Mouse (Mus musculus): Measurements from ENCODE around the gene Plagl2. TPM values are rescaled to one million over a fixed set of nuclear protein-coding genes. Genes with fewer than 3 reads are reported as not detected.
"Not testable (repeated sequence)": the region's sequence is repeated elsewhere in the genome, so short reads cannot be mapped to it uniquely, and the experiment has no call there.

The Plagl2 gene
- 8.7 and 14.5 TPM in 2 replicates for polyA plus RNA-seq (2012; rRNA removed)

DNA sequence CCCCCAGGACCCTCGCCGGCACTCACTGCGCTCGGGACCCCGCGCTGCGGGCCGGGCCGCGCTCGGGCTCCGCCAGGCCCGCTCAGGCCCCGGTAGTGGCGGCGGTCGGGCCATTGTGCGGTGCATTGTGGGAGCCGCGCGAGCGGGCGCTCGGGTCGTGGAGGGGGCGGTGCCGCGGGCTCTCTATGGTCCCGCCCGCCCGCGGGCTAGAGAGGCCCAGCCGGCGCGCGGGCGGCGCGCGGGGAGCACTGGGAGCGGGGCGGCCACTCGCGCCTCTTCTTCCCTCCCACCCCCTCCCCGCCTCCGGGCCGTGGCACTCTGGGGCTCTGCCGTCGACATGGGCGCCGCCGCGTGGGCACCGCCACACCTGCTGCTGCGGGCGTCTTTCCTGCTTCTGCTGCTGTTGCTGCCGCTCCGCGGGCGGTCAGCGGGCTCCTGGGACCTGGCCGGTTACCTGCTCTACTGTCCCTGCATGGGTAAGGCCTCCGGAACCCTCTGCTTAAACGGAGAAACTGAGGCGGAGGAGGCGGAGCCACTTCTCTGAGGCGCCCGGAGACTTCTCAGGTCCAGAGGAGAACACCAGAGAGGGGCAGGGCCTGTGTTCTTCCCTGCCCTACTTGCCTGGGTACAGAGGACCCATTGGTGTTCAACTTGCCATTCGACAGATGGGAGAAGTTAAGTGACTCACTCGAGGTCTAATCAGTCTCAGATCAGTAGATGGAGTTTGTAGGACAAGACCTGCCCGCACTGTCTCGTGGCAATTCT is at the start of gene Plagl2, which contains the start of gene Pofut1:
Gene Plagl2 (minus strand): TSS at position 177 of the 765 bp plus-strand sequence.
Gene Pofut1 (plus strand): TSS at position 284 of the 765 bp plus-strand sequence.
- peak; percentile 96 for DNase-seq (ENCODE audit: low read depth)
- TF ChIP-seq CTCF (IDR thresholded peaks at IDR 0.05; ENCODE audit: borderline replicate concordance, extremely low read depth, insufficient read depth, insufficient read length), result no peak
- TF ChIP-seq POLR2A (IDR thresholded peaks at IDR 0.05; ENCODE audit: borderline replicate concordance, extremely low read depth, insufficient read depth, insufficient read length, poor library complexity, severe bottlenecking), result peak; percentile 74

DNA sequence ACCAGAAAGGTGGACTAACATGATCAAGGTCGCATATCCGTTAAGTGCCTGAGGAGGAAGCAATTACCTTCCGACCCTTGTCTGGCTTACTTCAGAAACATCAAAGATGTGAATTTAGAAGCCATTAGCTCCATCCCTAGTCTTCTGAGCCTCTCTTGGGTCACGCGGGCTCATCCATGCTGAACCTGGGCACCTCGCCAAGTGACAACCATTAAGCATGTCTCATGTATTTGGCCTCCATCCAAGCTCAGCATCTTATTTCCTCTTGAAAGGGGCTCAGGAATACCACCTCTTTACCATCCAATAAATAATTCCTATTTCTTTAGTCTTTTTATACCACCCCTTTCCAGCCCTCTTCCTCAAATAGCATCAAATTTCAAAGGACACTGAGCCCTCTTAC is 46.6 kb upstream of the Plagl2 start:
- no peak for TF ChIP-seq POLR2A (IDR thresholded peaks at IDR 0.05; ENCODE audit: borderline replicate concordance, extremely low read depth, insufficient read depth, insufficient read length, poor library complexity, severe bottlenecking)
- no peak for TF ChIP-seq CTCF (IDR thresholded peaks at IDR 0.05; ENCODE audit: borderline replicate concordance, extremely low read depth, insufficient read depth, insufficient read length)
- DNase-seq (ENCODE audit: low read depth), result peak; percentile 87

DNA sequence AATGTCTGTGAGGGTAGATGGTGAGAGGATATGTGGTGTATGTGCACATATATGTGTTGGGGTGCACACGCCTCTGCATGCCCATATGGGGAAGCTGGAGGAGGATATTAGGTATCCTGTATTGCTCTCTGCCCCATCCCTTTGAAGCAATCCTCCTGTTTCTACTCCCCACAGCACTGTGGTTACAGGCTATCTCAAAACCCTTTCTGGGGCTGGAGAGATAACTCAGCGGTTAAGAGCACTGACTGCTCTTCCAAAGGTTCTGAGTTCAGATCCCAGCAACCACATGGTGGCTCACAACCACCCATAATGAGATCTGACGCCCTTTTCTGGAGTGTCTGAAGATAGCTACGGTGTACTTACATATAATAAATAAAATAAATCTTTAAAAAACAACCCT is 45.3 kb upstream of the Plagl2 start:
- no peak for DNase-seq (ENCODE audit: low read depth)
- no peak for TF ChIP-seq CTCF (IDR thresholded peaks at IDR 0.05; ENCODE audit: borderline replicate concordance, extremely low read depth, insufficient read depth, insufficient read length)
- no peak for TF ChIP-seq POLR2A (IDR thresholded peaks at IDR 0.05; ENCODE audit: borderline replicate concordance, extremely low read depth, insufficient read depth, insufficient read length, poor library complexity, severe bottlenecking)

DNA sequence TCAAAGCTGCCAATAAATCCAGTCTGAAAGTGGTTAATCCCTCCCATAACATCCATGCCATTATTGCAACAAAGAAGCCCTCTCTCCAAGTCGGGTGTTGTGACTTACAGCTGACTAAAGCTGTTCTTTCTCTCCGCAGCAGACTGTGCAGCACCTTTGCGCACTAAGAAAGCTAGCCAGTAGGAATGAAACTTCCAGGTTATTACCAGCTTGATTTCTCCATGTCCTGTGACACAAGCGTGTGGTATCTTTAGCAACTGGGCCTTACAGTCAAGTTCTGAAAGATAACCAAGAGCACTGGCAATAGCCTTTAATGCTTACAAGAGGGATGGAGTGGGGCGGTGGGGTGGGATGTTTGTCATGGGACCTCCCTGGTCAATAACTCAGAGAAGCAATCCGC is 42.7 kb upstream of the Plagl2 start:
- no peak for DNase-seq (ENCODE audit: low read depth)
- TF ChIP-seq POLR2A (IDR thresholded peaks at IDR 0.05; ENCODE audit: borderline replicate concordance, extremely low read depth, insufficient read depth, insufficient read length, poor library complexity, severe bottlenecking) (no peak), CTCF (IDR thresholded peaks at IDR 0.05; ENCODE audit: borderline replicate concordance, extremely low read depth, insufficient read depth, insufficient read length) (no peak)

DNA sequence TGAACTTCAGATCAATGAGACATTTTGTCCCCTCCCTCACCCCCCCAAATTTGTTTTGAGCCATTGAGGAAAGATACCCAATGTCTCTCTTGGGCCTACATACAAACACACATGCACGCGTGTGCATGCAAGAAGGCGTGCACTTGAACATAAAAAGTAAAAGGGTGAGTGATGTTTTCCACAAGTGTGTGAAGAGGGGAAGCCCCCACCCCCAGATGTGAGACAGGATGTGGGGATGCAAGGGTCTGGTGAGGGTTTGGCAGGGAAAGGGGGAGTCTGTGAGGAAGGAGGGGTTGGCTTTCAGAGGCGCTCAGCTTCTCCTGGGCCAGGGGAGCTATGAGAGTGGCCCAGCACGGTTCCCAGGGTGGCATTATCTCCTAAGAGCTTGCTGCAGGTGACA is 37.1 kb upstream of the Plagl2 start:
- no peak for TF ChIP-seq POLR2A (IDR thresholded peaks at IDR 0.05; ENCODE audit: borderline replicate concordance, extremely low read depth, insufficient read depth, insufficient read length, poor library complexity, severe bottlenecking)
- TF ChIP-seq CTCF (IDR thresholded peaks at IDR 0.05; ENCODE audit: borderline replicate concordance, extremely low read depth, insufficient read depth, insufficient read length), result no peak
- no peak for DNase-seq (ENCODE audit: low read depth)

DNA sequence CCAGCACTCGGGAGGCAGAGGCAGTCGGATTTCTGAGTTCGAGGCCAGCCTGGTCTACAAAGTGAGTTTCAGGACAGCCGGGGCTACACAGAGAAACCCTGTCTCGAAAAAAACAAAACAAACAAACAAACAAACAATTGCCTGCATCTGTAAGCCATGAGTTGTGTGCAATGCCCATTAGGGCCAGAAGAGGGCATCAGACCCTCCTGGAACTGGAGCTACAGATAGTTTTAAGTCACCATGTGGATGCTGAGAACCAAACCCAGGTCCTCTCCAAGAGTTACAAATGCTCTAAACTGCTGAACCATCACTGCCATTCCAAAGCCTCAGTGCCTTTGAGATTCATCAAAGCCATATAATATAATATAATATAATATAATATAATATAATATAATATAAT is 35.6 kb upstream of the Plagl2 start:
- DNase-seq (ENCODE audit: low read depth), result not testable (repeated sequence)

DNA sequence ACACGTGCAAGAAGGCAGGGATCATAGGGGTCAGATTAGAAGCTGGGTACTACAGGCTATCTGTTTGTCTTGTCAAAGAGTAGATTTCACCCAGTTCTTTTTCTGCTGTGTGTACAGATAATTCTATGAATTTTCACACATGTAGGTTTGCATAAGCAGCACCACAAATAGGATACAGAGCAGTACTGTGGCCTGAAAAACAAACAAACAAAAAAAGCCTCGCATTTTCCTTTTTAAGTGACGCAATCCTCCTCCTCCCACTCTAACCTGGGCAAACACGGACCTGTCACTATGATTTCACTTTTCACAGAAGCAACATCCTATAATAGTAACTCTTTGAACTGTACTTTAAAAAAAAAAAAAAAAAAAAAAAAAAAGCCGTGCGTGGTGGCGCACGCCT is 35.2 kb upstream of the Plagl2 start:
- TF ChIP-seq POLR2A (IDR thresholded peaks at IDR 0.05; ENCODE audit: borderline replicate concordance, extremely low read depth, insufficient read depth, insufficient read length, poor library complexity, severe bottlenecking) (no peak), CTCF (IDR thresholded peaks at IDR 0.05; ENCODE audit: borderline replicate concordance, extremely low read depth, insufficient read depth, insufficient read length) (no peak)
- DNase-seq (ENCODE audit: low read depth), result no peak

DNA sequence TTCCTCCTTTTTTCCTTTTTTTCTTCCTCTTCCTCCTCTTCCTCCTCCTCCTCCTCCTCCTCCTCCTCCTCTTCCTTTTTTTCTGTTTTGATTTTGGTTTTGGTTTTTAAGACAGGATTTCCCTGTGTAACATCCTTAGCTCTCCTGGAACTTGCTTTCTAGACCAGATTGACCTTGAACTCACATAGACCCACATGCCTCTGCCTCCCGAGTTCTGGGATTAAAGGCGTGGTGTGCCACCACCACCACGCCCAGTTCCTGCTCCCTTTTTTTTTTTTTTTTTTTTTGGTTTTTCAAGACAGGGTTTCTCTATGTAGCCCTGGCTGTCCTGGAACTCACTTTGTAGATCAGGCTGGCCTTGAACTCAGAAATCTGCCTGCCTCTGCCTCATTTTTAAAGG is 34.4 kb upstream of the Plagl2 start:
- not testable (repeated sequence) for DNase-seq (ENCODE audit: low read depth)

DNA sequence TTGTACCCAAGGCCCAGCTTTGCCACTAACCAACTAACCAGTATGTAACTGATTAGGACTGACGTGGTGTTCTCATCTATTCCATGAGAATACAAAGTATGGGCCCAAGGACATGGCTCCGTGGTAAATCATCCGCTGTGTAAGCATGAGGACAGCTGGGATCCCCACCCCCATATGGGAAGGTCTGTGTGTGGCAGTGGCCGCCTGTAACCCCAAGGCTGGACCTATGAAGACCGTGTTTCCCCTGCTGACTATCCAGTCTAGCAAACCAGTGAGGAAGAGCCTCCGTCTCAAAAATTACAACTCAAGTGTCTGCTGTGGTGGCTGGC is 33.7 kb upstream of the Plagl2 start:
- no peak for TF ChIP-seq POLR2A (IDR thresholded peaks at IDR 0.05; ENCODE audit: borderline replicate concordance, extremely low read depth, insufficient read depth, insufficient read length, poor library complexity, severe bottlenecking)
- TF ChIP-seq CTCF (IDR thresholded peaks at IDR 0.05; ENCODE audit: borderline replicate concordance, extremely low read depth, insufficient read depth, insufficient read length), result no peak
- no peak for DNase-seq (ENCODE audit: low read depth)

DNA sequence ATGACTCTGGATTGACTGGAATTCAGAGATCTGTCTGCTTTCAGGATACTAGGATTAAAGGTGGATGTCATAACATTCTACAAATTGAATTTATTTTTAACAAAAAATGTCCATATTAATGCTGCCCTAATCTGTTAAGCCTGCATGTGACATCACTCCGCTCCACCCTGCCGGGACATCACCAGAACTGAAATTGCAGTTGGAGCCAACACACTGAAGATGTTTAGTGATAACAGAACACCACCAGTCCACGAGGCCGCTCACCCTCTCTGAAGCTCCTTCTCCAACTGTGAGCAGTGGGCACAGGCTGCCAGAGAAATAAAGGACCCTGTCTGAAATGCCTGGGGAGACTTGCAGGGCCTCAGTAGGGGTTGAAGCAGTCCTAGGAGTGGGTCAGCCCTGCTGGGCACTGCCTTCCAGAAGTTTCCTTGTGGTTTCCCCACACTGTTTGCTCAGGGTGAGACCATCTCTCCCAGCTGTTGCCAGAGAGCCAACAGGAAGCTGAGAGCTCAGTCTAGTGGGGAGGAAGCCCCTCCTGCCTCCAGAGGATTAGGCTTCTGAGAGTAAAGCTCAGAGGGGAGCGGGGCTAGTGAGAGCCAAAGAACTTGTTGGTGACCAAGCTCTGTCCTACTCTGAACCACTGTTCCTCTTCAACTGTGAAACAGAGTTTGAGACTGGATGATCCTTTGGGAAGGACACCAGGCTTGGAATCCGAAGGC is 33.1 kb upstream of the Plagl2 start:
- not testable (repeated sequence) for DNase-seq (ENCODE audit: low read depth)

DNA sequence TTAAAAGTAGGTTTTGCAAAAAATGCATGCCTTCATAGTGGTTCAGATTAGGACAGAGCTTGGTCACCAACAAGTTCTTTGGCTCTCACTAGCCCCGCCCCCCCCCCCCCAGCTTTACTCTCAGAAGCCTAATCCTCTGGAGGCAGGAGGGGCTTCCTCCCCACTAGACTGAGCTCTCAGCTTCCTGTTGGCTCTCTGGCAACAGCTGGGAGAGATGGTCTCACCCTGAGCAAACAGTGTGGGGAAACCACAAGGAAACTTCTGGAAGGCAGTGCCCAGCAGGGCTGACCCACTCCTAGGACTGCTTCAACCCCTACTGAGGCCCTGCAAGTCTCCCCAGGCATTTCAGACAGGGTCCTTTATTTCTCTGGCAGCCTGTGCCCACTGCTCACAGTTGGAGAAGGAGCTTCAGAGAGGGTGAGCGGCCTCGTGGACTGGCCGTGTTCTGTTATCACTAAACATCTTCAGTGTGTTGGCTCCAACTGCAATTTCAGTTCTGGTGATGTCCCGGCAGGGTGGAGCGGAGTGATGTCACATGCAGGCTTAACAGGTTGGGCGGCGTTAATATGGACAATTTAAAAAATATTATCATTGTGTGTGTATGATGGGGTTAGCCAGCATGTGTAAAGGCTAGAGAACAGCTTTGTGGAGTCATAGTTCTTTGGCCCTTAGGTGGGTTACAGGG is 29.1 kb upstream of the Plagl2 start:
- DNase-seq (ENCODE audit: low read depth), result not testable (repeated sequence)

DNA sequence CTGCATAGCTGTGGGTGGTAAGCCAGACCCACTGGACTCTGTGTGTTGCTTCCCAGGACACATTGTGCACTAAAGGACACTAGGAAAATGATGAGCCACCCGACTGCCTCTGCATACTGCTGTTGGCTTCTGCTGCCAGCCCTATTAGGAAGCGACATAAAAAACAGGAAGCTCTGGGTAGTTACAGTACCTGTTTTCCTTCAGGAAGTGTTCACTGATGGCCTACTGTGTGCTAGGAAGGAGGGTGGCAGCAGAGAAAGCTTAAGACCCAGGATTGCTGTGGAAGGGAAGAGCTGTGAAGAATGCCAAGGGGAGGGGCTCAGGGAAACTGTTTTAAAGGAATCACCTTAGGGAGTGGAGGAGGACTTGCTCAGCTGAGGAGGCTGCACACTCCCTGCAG is 26.1 kb upstream of the Plagl2 start:
- TF ChIP-seq POLR2A (IDR thresholded peaks at IDR 0.05; ENCODE audit: borderline replicate concordance, extremely low read depth, insufficient read depth, insufficient read length, poor library complexity, severe bottlenecking) (no peak), CTCF (IDR thresholded peaks at IDR 0.05; ENCODE audit: borderline replicate concordance, extremely low read depth, insufficient read depth, insufficient read length) (no peak)
- DNase-seq (ENCODE audit: low read depth), result no peak

Data from brain, embryonic 14.5 days (tissue).